Mouse (Mus musculus) testis, adult 2 months (tissue): ENCODE data around the gene Cdkl1. TPM values are rescaled to one million over a fixed set of nuclear protein-coding genes. Genes with fewer than 3 reads are reported as not detected.

Experiments used
- H3K27ac ChIP-seq: fragments of 200-500 bp; 2 replicates; pipeline ENCODE4 v1.5.1; 2012; ENCODE audit warnings: low read depth, low read length; ENCODE audit not compliant: control insufficient read depth, insufficient read depth
- H3K27me3 ChIP-seq: fragments of 200-500 bp; 2 replicates; pipeline ENCODE4 v1.6.1; 2012; ENCODE audit warnings: mild to moderate bottlenecking, low read length, moderate library complexity; ENCODE audit not compliant: control insufficient read depth, insufficient read depth
- H3K36me3 ChIP-seq: fragments of 200-500 bp; 2 replicates; pipeline ENCODE4 v1.6.1; 2012; ENCODE audit warnings: mild to moderate bottlenecking, low read length; ENCODE audit not compliant: control insufficient read depth, insufficient read depth
- H3K4me1 ChIP-seq: fragments of 200-500 bp; 2 replicates; pipeline ENCODE4 v1.6.1; 2012; ENCODE audit warnings: low read length; ENCODE audit not compliant: control insufficient read depth, insufficient read depth
- H3K4me3 ChIP-seq: fragments of 200-500 bp; 2 replicates; pipeline ENCODE4 v1.5.1; 2012; ENCODE audit warnings: low read depth, mild to moderate bottlenecking, low read length, moderate library complexity, mixed read lengths; ENCODE audit not compliant: control insufficient read depth
- CTCF ChIP-seq: fragments of 200-500 bp; IDR thresholded peaks from 2 replicates; pipeline ENCODE4 v1.5.1; 2012; ENCODE audit warnings: low read depth, mild to moderate bottlenecking, inconsistent platforms, low read length, moderate library complexity; ENCODE audit not compliant: control insufficient read depth, insufficient read depth, insufficient replicate concordance
- POLR2A ChIP-seq: fragments of 200-500 bp; IDR thresholded peaks from 2 replicates; pipeline ENCODE4 v1.6.1; 2012; ENCODE audit warnings: low read depth, mild to moderate bottlenecking, inconsistent platforms, low read length, moderate library complexity; ENCODE audit not compliant: control insufficient read depth
- polyA plus RNA-seq: library from polyadenylated mRNA; depleted of rRNA; stranded (reverse); fragments of >200 nt; gene quantifications from 2 replicates; pipeline ENCODE4 v1.2.3, GENCODE M21; 2012

The Cdkl1 gene
- polyA plus RNA-seq, 1 experiment, result 7.9 TPM

GRCm38 (mm10) chr12:69781935-69782650 is 9.0 kb downstream of the Cdkl1 start:
- Histone ChIP-seq H3K27ac (no peak overlapping the region), H3K4me3 (no peak overlapping the region), H3K4me1 (peaks cover 5% of the 10 kb centered on the region), H3K36me3 (no peaks in the 10 kb centered on the region), H3K27me3 (no peaks in the 10 kb centered on the region)
- TF ChIP-seq CTCF (no peak), POLR2A (no peak)

- TF ChIP-seq POLR2A (no peak), CTCF (no peak)
- no peak overlapping the region for H3K27ac ChIP-seq
- no peak overlapping the region for H3K4me3 ChIP-seq
- peaks cover 8% of the 10 kb centered on the region for H3K4me1 ChIP-seq
- no peaks in the 10 kb centered on the region for H3K36me3 ChIP-seq
- H3K27me3 ChIP-seq, result no peaks in the 10 kb centered on the region
Measured at GRCm38 (mm10) chr12:69781480-69781879, 9.6 kb downstream of the Cdkl1 start.

- no peaks in the 10 kb centered on the region for H3K36me3 ChIP-seq
- no peak overlapping the region for H3K27ac ChIP-seq
- H3K4me1 ChIP-seq, result peaks cover 3% of the 10 kb centered on the region
- H3K4me3 ChIP-seq, result no peak overlapping the region
- TF ChIP-seq CTCF (no peak), POLR2A (no peak)
- H3K27me3 ChIP-seq, result no peaks in the 10 kb centered on the region
Measured at GRCm38 (mm10) chr12:69777957-69778356, 13.1 kb downstream of the Cdkl1 start.

DNA sequence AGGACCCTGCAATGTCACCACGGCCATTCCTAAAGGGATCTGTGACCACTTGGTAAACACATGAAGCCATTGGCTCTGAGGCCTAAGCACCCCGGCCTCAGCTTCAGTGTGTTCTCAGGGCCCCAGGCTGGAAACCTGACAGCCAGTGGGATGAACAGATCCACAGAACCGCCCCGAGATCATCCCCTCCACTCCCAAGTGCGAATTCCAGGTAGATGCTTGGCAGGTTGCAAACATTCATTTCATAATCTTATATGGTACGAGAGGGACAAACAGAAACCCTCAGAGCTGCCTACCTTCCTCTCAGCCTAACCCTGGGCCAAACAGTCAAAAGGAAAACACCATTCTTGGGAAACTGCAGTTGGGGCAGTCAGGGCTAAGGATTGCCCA is 13.7 kb downstream of the Cdkl1 start:
- TF ChIP-seq CTCF (no peak), POLR2A (no peak)
- Histone ChIP-seq H3K36me3 (no peaks in the 10 kb centered on the region), H3K27ac (no peak overlapping the region), H3K4me3 (no peak overlapping the region), H3K4me1 (peaks cover 3% of the 10 kb centered on the region), H3K27me3 (no peaks in the 10 kb centered on the region)

GRCm38 (mm10) chr12:69776607-69777340 is 14.3 kb downstream of the Cdkl1 start:
- Histone ChIP-seq H3K4me1 (peaks cover 3% of the 10 kb centered on the region), H3K27ac (no peak overlapping the region), H3K36me3 (no peaks in the 10 kb centered on the region), H3K27me3 (no peaks in the 10 kb centered on the region), H3K4me3 (no peak overlapping the region)
- no peak for TF ChIP-seq CTCF
- no peak for TF ChIP-seq POLR2A

DNA sequence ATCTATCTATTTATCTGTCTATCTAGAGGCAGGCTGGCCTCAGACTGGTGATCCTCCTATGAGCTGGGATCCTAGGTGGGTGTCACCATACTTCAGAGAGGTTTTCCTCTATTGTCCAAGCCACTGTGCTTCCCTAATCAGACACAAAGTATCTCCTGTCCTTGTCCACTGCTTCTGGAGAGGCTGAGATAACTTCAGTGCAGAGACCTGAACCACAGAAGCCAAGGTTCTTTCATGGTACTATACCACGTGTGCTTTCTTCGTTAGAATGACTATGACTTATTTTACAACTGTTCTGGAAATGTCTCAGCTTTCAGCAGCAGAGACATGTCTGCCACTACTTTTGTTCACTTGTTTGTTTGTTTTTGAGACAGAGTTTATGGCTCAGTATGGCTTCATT is 22.2 kb downstream of the Cdkl1 start:
- Histone ChIP-seq H3K4me3 (no peak overlapping the region), H3K36me3 (no peaks in the 10 kb centered on the region), H3K27me3 (no peaks in the 10 kb centered on the region), H3K4me1 (no peaks in the 10 kb centered on the region), H3K27ac (no peak overlapping the region)
- no peak for TF ChIP-seq POLR2A
- TF ChIP-seq CTCF, result no peak

GRCm38 (mm10) chr12:69767476-69768258 is 23.4 kb downstream of the Cdkl1 start:
- Histone ChIP-seq H3K4me3 (no peak overlapping the region), H3K27me3 (no peaks in the 10 kb centered on the region), H3K36me3 (no peaks in the 10 kb centered on the region), H3K27ac (no peak overlapping the region), H3K4me1 (no peaks in the 10 kb centered on the region)
- no peak for TF ChIP-seq POLR2A
- no peak for TF ChIP-seq CTCF
